Mouse (Mus musculus) brain, embryonic 14.5 days (tissue): ENCODE measurements around the gene Tenm4.

Experiments used
- CTCF ChIP-seq: fragments of 200-500 bp; IDR thresholded peaks from 2 replicates; pipeline ENCODE4 v1.5.1; 2012; ENCODE audit warnings: inconsistent platforms, mild to moderate bottlenecking, moderate library complexity, borderline replicate concordance; ENCODE audit not compliant: insufficient read depth, insufficient read length; ENCODE audit errors: extremely low read depth
- POLR2A ChIP-seq: fragments of 200-500 bp; IDR thresholded peaks from 2 replicates; pipeline ENCODE4 v1.6.1; 2012; ENCODE audit warnings: mild to moderate bottlenecking, inconsistent platforms, borderline replicate concordance; ENCODE audit not compliant: poor library complexity, insufficient read depth, insufficient read length, severe bottlenecking; ENCODE audit errors: extremely low read depth

DNA sequence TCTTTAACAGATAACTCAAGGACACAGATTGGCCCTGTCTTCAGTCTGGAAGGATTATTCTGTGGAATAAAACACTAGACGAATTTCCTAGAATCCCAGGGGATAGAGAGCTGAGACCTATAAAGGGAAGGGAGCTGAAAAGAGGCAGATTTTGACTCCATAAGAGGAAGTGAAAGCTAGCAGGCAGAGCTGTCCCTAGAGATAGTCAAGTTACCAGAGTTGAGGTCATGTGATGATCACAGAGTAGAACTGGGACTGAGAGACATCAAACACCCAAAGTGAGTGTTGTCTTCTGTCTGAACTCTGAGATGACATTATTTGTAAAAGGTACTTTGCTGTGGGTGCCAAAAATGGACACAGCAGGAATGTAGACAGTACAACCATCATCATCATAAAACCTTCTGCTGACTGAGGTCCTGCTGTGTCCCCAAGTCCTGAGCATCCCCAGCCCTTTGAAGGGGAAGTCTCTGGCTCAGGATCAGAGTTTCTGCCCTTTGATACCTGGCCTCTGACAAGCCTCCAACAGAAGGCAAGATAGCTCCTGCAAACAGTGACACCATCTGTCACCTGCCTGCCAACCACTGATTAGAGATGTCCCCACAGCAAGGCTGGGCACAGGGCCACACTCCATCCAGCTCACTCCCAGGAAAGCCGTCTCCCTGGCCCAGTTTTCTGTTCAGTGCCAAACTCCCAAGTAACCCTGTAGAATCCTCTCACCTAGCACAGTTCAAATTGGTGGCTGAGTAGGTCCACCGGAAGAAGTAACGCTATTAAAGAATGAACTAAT, 368.4 kb downstream of the Tenm4 start:
- TF ChIP-seq CTCF (no peak), POLR2A (no peak)
